Mouse (Mus musculus) embryonic facial prominence, embryonic 13.5 days (tissue): ENCODE measurements around the gene Txnip. TPM values are rescaled to one million over a fixed set of nuclear protein-coding genes. Genes with fewer than 3 reads are reported as not detected.
"Not testable (repeated sequence)": the region's sequence is repeated elsewhere in the genome, so short reads cannot be mapped to it uniquely, and the experiment has no call there.

Experiments
- ATAC-seq: fragments of 200-750 bp; cut with Nextera tagmentation; 2 replicates; pipeline ENCODE4 v1.8.0; 2017; ENCODE audit warnings: low read depth; ENCODE audit not compliant: insufficient number of reproducible peaks, insufficient read depth, low FRiP score, low TSS enrichment
- H3K27ac ChIP-seq: fragments of 300-500 bp; sonication (generic); 2 replicates; pipeline ENCODE4 v1.5.1; 2015; ENCODE audit warnings: moderate library complexity, mild to moderate bottlenecking, inconsistent platforms
- H3K27me3 ChIP-seq: fragments of 300-500 bp; sonication (generic); 2 replicates; pipeline ENCODE4 v1.6.1; 2015; ENCODE audit warnings: mild to moderate bottlenecking, inconsistent platforms
- H3K36me3 ChIP-seq: fragments of 300-500 bp; sonication (generic); 2 replicates; pipeline ENCODE4 v1.6.1; 2015; ENCODE audit warnings: mild to moderate bottlenecking, inconsistent platforms
- H3K4me1 ChIP-seq: fragments of 300-500 bp; sonication (generic); 2 replicates; pipeline ENCODE4 v1.6.1; 2015; ENCODE audit warnings: inconsistent platforms
- H3K4me2 ChIP-seq: fragments of 300-500 bp; sonication (generic); 2 replicates; pipeline ENCODE4 v1.6.1; 2015; ENCODE audit warnings: moderate library complexity, mild to moderate bottlenecking, inconsistent platforms
- H3K4me3 ChIP-seq: fragments of 300-500 bp; sonication (generic); 2 replicates; pipeline ENCODE4 v1.5.1; 2015; ENCODE audit warnings: mild to moderate bottlenecking, inconsistent platforms
- H3K9ac ChIP-seq: fragments of 300-500 bp; sonication (generic); 2 replicates; pipeline ENCODE4 v1.6.1; 2015; ENCODE audit warnings: mild to moderate bottlenecking, inconsistent platforms
- H3K9me3 ChIP-seq: fragments of 300-500 bp; sonication (generic); 2 replicates; pipeline ENCODE4 v1.6.1; 2016; ENCODE audit warnings: inconsistent platforms
- WGBS: fragments of 180-500 bp; shearing (Covaris S2); methylation state at CpG from one replicate; pipeline ENCODE4 v1.1.7; 2015; ENCODE audit warnings: mixed read lengths; 5-methylcytosine and 5-hydroxymethylcytosine counted together
- polyA plus RNA-seq: library from polyadenylated mRNA; unstranded; fragments of >200 nt; fragmentation: Nextera tagmentation; extraction: Ambion mirVana; gene quantifications from 2 replicates; pipeline ENCODE4 v1.2.1, GENCODE M21; 2015

Gene Txnip
- polyA plus RNA-seq, result 113 and 137 TPM in 2 replicates

GRCm38 (mm10) chr3:96557694-96558093 is at the start of gene Txnip:
Txnip (plus strand) TSS chr3:96557957.
- peak; percentile 99 for ATAC-seq

DNA sequence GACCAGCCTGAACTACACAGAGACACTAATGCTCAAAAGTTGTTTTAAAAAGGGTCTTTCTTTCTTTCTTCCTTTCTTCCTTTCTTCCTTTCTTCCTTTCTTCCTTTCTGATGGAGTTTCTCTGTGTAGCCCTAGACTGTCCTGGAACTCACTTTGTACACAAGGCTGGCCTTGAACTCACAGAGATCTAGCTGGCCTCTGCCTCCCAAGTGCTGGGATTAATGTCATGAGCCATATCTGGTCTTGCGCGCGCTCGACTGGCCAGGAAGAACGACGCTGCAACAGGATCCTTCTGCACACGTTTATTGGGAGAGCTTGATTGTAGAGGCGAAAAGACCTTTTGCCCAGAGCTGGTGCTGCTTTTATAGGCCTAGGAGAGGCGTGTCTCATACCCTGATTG is 49.8 kb upstream of the Txnip start:
- ATAC-seq, H3K4me2 ChIP-seq, H3K9ac ChIP-seq, H3K4me3 ChIP-seq, H3K27me3 ChIP-seq, H3K36me3 ChIP-seq, H3K9me3 ChIP-seq, H3K27ac ChIP-seq, H3K4me1 ChIP-seq: not testable (repeated sequence)
- 87% methylated on average over 8 of the region's 9 CpGs for WGBS

More at GRCm38 (mm10) chr3:96557694-96558093, at the start of gene Txnip:
- H3K36me3 ChIP-seq, result peaks cover 22% of the 10 kb centered on the region
- under 1% methylated on average over 26 of the region's 26 CpGs for WGBS
- H3K9me3 ChIP-seq, result no peaks in the 10 kb centered on the region
- H3K4me1 ChIP-seq, result peaks cover 46% of the 10 kb centered on the region
- peak within 1 kb of the TSS; percentile 89 for H3K4me2 ChIP-seq
- peak within 1 kb of the TSS; percentile 92 for H3K27ac ChIP-seq
- H3K27me3 ChIP-seq, result no peaks in the 10 kb centered on the region
- peak within 1 kb of the TSS; percentile 93 for H3K9ac ChIP-seq
- H3K4me3 ChIP-seq, result peak within 1 kb of the TSS; percentile 79

GRCm38 (mm10) chr3:96520171-96520570 is 37.6 kb upstream of the Txnip start:
- H3K9me3 ChIP-seq, result no peaks in the 10 kb centered on the region
- H3K9ac ChIP-seq, result no peak overlapping the region
- H3K4me3 ChIP-seq, result no peak overlapping the region
- WGBS, result 50% methylated on average over 5 of the region's 5 CpGs
- H3K27me3 ChIP-seq, result peaks cover 6% of the 10 kb centered on the region
- no peak overlapping the region for H3K4me2 ChIP-seq
- no peaks in the 10 kb centered on the region for H3K4me1 ChIP-seq
- no peaks in the 10 kb centered on the region for H3K36me3 ChIP-seq
- no peak overlapping the region for H3K27ac ChIP-seq
- no peak for ATAC-seq

- H3K9me3 ChIP-seq, result no peaks in the 10 kb centered on the region
- no peak overlapping the region for H3K9ac ChIP-seq
- H3K27ac ChIP-seq, result no peak overlapping the region
- no peak for ATAC-seq
- H3K4me3 ChIP-seq, result no peak overlapping the region
- 64% methylated on average over 4 of the region's 4 CpGs for WGBS
- no peak overlapping the region for H3K4me2 ChIP-seq
- H3K4me1 ChIP-seq, result peaks cover 6% of the 10 kb centered on the region
- no peaks in the 10 kb centered on the region for H3K36me3 ChIP-seq
- peaks cover 25% of the 10 kb centered on the region for H3K27me3 ChIP-seq
These were observed 35.6 kb upstream of the Txnip start for GRCm38 (mm10) chr3:96522149-96522548.

GRCm38 (mm10) chr3:96524028-96524810 is 33.5 kb upstream of the Txnip start:
- Histone ChIP-seq H3K27me3 (peaks cover 46% of the 10 kb centered on the region), H3K9ac (no peak overlapping the region), H3K4me3 (no peak overlapping the region), H3K4me2 (no peak overlapping the region), H3K36me3 (no peaks in the 10 kb centered on the region), H3K27ac (no peak overlapping the region), H3K4me1 (peaks cover 10% of the 10 kb centered on the region), H3K9me3 (no peaks in the 10 kb centered on the region)
- no peak for ATAC-seq
- WGBS, result 61% methylated on average over 12 of the region's 12 CpGs

GRCm38 (mm10) chr3:96524914-96525313 is 32.8 kb upstream of the Txnip start, which contains the start of gene Hfe2:
Hfe2 (plus strand) TSS chr3:96525172.
- 75% methylated on average over 4 of the region's 4 CpGs for WGBS

GRCm38 (mm10) chr3:96526013-96526762 is 31.6 kb upstream of the Txnip start:
- Histone ChIP-seq H3K4me3 (no peak overlapping the region), H3K4me2 (peak overlapping the region; percentile 75), H3K27ac (no peak overlapping the region), H3K27me3 (peaks cover 46% of the 10 kb centered on the region), H3K9me3 (no peaks in the 10 kb centered on the region), H3K36me3 (no peaks in the 10 kb centered on the region), H3K4me1 (peaks cover 10% of the 10 kb centered on the region), H3K9ac (no peak overlapping the region)
- ATAC-seq, result no peak
- WGBS, result 72% methylated on average over 11 of the region's 11 CpGs

More at GRCm38 (mm10) chr3:96524914-96525313, 32.8 kb upstream of the Txnip start, which contains the start of gene Hfe2:
- ATAC-seq, result no peak
- H3K36me3 ChIP-seq, result no peaks in the 10 kb centered on the region
- no peak within 1 kb of the TSS for H3K9ac ChIP-seq
- peaks cover 46% of the 10 kb centered on the region for H3K27me3 ChIP-seq
- H3K27ac ChIP-seq, result no peak within 1 kb of the TSS
- H3K4me1 ChIP-seq, result peaks cover 10% of the 10 kb centered on the region
- H3K4me3 ChIP-seq, result no peak within 1 kb of the TSS
- H3K9me3 ChIP-seq, result no peaks in the 10 kb centered on the region
- no peak within 1 kb of the TSS for H3K4me2 ChIP-seq

DNA sequence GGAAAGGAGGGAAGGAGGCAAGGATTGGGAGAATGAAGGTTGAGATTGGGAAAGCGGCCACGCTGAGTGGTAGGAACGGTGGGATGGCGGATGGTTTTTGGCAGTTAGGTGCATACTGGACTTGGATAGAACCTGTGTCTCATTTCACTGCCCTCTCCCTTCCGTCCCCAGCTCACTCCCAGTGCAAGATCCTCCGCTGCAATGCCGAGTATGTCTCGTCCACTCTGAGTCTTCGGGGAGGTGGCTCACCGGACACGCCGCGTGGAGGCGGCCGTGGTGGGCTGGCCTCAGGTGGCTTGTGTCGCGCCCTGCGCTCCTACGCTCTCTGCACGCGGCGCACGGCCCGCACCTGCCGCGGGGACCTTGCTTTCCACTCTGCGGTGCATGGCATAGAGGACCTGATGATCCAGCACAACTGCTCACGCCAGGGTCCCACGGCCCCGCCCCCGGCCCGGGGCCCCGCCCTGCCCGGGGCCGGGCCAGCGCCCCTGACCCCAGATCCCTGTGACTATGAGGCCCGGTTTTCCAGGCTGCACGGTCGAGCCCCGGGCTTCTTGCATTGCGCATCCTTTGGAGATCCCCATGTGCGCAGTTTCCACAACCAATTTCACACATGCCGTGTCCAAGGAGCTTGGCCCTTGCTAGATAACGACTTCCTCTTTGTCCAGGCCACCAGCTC is 30.8 kb upstream of the Txnip start:
- Histone ChIP-seq H3K27me3 (peaks cover 46% of the 10 kb centered on the region), H3K9ac (peak overlapping the region; percentile 62), H3K4me1 (peaks cover 10% of the 10 kb centered on the region), H3K9me3 (no peaks in the 10 kb centered on the region), H3K27ac (no peak overlapping the region), H3K36me3 (no peaks in the 10 kb centered on the region), H3K4me3 (peak overlapping the region; percentile 49), H3K4me2 (peak overlapping the region; percentile 75)
- WGBS, result 4% methylated on average over 44 of the region's 44 CpGs
- ATAC-seq, result no peak

GRCm38 (mm10) chr3:96528506-96528905 is 29.3 kb upstream of the Txnip start:
- Histone ChIP-seq H3K27me3 (peaks cover 46% of the 10 kb centered on the region), H3K4me1 (peaks cover 10% of the 10 kb centered on the region), H3K9ac (no peak overlapping the region), H3K27ac (no peak overlapping the region), H3K4me3 (no peak overlapping the region), H3K9me3 (no peaks in the 10 kb centered on the region), H3K4me2 (no peak overlapping the region), H3K36me3 (no peaks in the 10 kb centered on the region)
- 58% methylated on average over 9 of the region's 9 CpGs for WGBS
- no peak for ATAC-seq

DNA sequence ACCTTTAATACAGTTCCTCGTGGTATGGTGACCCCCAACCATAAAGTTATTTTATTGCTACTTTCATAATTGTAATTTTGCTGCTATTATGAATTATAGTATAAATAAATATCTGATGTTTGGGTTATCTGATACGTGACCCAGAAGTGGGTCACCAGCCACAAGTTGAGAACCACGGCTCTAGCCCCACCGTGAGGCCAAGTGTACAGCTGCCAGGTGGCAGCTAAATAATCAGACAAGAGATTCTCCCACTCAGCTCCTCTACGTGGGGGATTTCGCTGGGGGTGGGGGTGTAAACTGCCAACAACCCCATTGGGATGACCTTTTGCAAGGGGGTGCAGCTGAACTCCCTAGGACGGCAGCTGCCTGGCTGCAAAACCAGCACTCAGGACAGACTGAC is 25.7 kb upstream of the Txnip start:
- H3K36me3 ChIP-seq, result no peaks in the 10 kb centered on the region
- H3K4me2 ChIP-seq, result no peak overlapping the region
- H3K4me3 ChIP-seq, result no peak overlapping the region
- no peak overlapping the region for H3K9ac ChIP-seq
- peaks cover 5% of the 10 kb centered on the region for H3K4me1 ChIP-seq
- no peak overlapping the region for H3K27ac ChIP-seq
- 60% methylated on average over 7 of the region's 7 CpGs for WGBS
- no peak for ATAC-seq
- H3K27me3 ChIP-seq, result peaks cover 22% of the 10 kb centered on the region
- H3K9me3 ChIP-seq, result no peaks in the 10 kb centered on the region

DNA sequence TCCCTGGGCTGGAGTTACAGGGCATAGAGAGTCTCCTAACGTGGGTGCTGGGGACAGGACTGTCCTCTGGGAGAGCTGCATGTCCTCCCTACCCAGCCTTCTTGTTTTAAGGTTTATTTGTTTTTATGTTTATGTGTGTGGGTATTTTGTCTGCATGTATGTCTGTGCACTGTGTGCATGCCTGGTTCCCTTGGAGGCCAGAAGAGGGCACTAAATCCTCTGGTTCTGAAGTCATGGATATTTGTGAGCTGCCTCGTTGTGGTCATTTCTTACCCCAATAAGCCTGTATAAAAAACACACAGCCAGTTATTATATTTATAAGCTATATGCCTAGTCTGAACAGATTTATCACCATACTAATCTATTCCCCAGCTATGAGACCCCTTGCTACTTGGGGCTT is 23.5 kb upstream of the Txnip start:
- H3K27me3 ChIP-seq, result no peaks in the 10 kb centered on the region; the same call in 1 of the 2 replicates
- H3K9me3 ChIP-seq, result no peaks in the 10 kb centered on the region
- no peak overlapping the region for H3K4me3 ChIP-seq
- no peak overlapping the region for H3K4me2 ChIP-seq
- H3K36me3 ChIP-seq, result no peaks in the 10 kb centered on the region
- no peak overlapping the region for H3K27ac ChIP-seq
- 48% methylated on average over 2 of the region's 2 CpGs for WGBS
- H3K4me1 ChIP-seq, result no peaks in the 10 kb centered on the region
- H3K9ac ChIP-seq, result no peak overlapping the region
- ATAC-seq, result no peak
